Mouse (Mus musculus): ENCODE results near the gene Pam.
"Not testable (repeated sequence)": the region's sequence is repeated elsewhere in the genome, so short reads cannot be mapped to it uniquely, and the experiment has no call there.

The Pam gene

DNA sequence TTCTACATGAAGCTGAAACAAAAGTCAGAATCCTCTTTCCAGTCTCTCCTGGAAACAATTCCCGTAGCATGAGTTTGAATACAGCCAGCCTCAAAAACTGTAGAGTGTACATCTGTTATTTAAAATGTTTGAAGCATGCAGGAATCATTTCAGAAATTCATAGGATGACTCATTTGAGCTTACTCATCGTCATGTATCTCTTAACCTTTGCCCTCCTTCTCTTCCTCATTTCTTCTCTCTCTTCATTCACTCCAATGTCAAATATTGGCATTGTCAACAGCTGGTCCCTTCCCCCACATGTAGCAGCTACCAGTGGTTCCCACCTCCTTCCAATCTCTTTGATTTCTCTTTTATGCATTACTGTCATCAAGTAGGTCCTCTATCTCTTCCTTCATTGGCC lies 59.7 kb downstream of the Pam start:
- no peak for DNase-seq (ENCODE audit: low spot score)

- DNase-seq (ENCODE audit: low spot score): no peak
Observed at GRCm38 (mm10) chr1:98031802-98032201, 63.6 kb downstream of the Pam start.

GRCm38 (mm10) chr1:98029025-98029424 lies 66.4 kb downstream of the Pam start:
- no peak for DNase-seq (ENCODE audit: low spot score)

DNA sequence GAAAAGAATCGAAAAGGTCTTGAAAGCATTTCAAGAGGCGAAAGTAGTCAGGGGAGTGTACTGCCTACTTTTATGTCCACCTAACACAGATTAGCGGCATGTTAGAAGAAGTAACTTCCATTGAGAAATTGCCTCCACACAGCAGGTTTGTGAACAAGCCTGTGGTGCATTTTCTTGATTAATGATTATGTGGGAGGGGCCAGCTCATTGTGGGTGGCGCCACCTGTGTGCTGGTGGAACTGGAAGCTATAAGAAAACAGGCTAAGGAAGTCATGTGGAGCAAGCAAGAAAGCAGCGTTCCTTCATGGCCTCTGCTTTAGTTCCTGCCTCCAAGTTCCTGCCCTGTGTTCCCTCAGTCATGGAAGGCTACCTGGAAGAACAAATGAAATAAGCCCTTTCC lies 67.0 kb downstream of the Pam start:
- no peak for DNase-seq (ENCODE audit: low spot score)

DNA sequence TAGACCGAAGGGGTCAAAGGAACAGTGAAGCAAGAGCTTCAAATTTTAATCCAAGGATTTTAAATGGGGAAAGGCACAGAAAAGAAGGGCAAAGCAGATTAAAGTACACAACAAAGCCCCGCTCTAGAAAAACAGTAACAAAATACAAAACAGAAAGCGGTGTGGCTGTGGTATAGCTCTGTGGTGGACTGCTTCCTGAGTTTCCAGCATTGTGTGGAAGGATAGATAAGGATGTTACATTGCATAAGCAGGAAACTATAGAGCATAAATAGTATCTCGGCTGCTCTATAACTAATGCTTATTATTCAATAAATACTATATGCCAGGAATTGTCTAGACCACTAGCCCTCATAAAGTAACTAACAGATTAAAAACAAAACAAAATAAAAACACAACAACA lies 67.5 kb downstream of the Pam start:
- no peak for DNase-seq (ENCODE audit: low spot score)

DNA sequence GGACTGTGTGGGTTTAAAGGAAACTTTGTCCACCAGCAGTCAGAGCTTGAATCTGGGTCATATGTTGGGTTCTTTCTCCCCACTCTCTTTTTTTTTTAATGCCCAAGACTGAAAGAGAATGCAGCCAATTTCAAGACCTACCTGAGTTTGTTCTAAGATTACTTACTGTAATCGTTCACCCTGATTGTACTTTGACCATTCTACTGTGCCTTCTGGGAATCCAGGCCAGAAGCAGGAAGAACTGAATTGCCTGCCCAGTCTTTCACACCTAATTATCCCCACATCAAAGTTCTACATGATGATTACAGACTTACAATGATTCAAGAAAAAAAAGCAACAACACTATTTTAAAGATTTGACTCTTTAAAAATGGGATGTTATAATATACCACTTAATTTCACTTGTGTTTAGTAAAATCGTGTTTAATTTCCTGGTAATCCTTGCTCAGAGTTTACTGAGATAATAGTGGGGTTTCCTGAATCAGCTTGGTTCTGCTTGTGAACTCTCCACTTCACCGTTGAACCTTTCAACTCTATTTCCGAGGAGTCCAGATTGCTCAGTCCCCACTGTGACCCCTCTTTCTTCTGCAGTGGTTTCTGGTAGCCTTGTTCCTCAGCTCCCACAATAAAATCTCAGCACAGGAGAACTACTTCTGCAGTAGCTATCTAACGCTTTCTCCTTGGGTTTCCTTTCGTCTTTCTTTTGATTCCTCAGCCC lies 69.4 kb downstream of the Pam start:
- no peak for DNase-seq (ENCODE audit: low spot score)

GRCm38 (mm10) chr1:98023866-98024265 lies 71.6 kb downstream of the Pam start:
- no peak for DNase-seq (ENCODE audit: low spot score)

DNA sequence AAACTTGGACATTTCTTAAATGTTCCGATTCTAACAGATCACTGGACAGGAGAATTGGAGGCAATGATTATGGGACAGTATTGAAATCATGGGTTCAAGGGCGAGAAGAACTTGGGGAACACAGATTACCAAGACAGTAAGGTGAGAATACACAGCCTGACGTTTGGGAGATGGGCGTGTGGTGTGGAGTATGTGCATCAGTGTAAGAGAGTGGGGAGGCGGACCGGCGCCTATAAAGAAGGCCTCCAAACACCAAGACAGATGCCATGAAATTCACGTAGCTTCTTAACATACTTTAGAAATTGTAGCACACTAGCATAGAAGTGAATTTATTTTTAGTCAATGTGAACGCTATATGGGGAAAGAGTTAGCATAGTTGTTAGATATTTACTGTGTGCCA lies 76.5 kb downstream of the Pam start:
- no peak for DNase-seq (ENCODE audit: low spot score)

DNA sequence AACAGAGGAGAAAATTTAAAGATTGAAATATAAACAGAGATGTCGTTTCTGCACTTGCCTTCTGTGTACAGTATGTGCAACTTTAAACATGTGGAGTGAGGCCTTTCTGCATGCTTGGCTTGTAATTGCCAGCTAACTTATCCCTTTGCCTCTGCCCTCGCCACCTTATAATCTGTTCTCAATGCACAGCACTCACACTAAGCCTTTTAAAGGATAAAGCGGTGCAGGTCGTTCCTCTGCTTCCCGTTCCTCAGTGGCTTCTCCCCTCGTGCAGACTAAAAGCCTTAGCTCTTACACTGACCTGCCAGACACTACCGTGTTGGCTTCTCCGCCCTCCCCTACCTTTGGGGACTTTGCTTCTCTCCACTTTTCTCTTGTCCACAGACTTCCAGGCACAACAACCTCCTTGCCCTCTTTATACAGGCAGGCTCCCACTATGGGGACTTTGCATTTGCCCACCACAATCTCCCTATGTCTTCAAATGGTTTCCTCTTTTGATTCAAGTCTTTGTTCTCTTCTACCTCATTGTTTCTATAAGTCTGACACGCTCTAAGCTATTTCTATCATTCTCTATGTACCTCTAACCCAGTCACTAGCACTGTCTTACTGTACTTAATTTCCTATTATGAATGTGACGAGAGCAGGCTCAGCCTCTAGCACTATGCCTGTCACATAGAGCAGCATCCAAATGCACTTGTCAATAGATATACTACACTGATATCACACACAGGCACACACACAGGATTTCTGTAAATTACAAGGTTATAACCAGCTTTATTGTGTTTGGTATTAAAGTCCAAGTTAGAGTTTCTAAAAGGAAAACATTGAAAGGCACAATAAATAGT lies 79.2 kb downstream of the Pam start:
- DNase-seq (ENCODE audit: low spot score): no peak

GRCm38 (mm10) chr1:98015564-98015963 lies 79.9 kb downstream of the Pam start:
- no peak for DNase-seq (ENCODE audit: low spot score)

- peak; percentile 46 for DNase-seq (ENCODE audit: low spot score)
Observed at GRCm38 (mm10) chr1:98002561-98003425, 92.7 kb downstream of the Pam start.

DNA sequence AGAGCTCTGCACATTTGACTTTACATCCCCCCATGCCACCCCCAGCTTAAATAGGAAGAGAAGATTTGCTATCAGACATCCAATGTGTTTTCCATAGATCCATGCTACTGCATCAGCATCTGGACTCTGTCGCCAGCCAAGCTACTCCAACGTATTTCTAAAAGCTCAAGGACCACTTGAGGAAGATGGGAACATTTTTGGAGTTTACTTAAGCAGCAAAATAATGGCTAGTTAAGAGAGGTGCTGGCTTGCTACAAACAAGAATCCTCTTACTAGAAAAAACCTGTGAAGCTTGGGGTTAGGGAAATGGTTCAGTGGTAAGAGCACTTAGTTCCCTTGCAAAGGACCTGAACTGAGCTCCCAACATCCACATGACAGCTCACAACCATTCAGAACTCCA lies 96.0 kb downstream of the Pam start:
- no peak for DNase-seq (ENCODE audit: low spot score)

GRCm38 (mm10) chr1:97998961-97999360 lies 96.5 kb downstream of the Pam start:
- DNase-seq (ENCODE audit: low spot score): not testable (repeated sequence)

GRCm38 (mm10) chr1:97997088-97997487 lies 98.4 kb downstream of the Pam start:
- no peak for DNase-seq (ENCODE audit: low spot score)

DNA sequence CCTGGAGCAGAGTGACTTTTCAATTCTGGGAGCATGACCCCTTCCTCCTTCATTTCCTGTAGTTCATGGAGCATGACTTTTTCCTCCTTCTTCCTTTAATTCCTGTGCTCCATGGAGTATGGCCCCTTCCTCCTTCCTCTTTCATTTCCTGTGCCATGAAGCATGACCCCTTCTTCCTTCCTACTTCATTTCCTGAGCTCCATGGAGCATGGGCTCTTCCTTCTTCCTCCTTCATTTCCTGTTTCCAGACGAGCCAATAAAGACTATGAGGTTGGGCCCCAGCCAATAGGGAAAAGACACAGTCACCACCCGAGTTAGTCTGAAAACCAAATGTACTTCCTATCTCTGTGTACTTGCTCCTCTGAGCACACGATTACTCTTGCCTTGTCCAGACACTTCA lies 103.5 kb downstream of the Pam start:
- DNase-seq (ENCODE audit: low spot score): no peak

- no peak for DNase-seq (ENCODE audit: low spot score)
Observed at GRCm38 (mm10) chr1:97983189-97983588, 112.3 kb downstream of the Pam start.

GRCm38 (mm10) chr1:97979422-97979821 lies 116.0 kb downstream of the Pam start:
- DNase-seq (ENCODE audit: low spot score): no peak

- DNase-seq (ENCODE audit: low spot score): no peak
Observed at GRCm38 (mm10) chr1:97977521-97977920, 117.9 kb downstream of the Pam start.

- peak; percentile 81 for DNase-seq (ENCODE audit: low spot score)
Observed at GRCm38 (mm10) chr1:97976873-97977473, 118.5 kb downstream of the Pam start.

- DNase-seq (ENCODE audit: low spot score): no peak
Observed at GRCm38 (mm10) chr1:97976072-97976471, 119.4 kb downstream of the Pam start.

DNA sequence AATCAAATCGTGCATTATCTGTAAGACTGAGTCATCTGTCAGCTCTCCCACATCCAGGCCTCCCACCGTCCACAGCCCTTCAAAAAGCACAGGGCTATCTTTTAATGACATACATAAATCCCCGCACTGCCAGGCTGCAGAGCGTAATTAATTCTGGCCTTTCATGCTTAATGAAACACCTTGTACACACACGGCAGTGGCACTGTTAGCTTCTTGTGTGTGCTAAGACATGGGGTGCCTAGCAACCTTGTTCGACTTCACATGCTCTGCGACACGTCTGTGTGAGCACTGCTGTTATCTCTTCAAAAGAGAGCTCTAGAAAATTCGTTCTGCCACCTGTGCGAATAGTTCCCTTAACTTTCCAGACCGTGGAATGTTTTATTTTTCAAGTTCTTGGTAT lies 120.5 kb downstream of the Pam start:
- no peak for DNase-seq (ENCODE audit: low spot score)

DNA sequence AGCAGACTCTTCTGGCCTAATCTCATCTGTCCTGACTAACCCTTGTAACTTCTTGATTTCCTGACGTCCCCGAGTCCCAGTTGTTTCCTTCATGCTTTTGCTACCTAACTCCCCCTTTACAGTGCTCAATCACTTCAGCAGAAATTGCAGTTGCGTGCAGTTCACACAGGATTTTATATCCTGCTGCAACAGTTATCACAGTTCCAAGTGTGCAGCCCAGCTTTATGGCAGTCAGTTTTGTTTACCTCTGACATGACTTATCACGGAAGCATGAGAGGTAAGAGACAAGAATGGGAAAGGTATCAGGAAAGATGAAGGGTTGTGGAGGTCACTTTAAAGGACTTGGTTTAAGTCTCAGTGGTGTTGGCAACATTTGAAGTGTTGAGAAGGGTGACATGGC lies 125.7 kb downstream of the Pam start:
- DNase-seq (ENCODE audit: low spot score): no peak
